Mouse (Mus musculus): Measurements from ENCODE around the gene B4galt5. TPM values are rescaled to one million over a fixed set of nuclear protein-coding genes. Genes with fewer than 3 reads are reported as not detected.

B4galt5 gene
- total RNA-seq, 2 experiments from 2014 or later = 10.0 to 13.5 TPM

DNA sequence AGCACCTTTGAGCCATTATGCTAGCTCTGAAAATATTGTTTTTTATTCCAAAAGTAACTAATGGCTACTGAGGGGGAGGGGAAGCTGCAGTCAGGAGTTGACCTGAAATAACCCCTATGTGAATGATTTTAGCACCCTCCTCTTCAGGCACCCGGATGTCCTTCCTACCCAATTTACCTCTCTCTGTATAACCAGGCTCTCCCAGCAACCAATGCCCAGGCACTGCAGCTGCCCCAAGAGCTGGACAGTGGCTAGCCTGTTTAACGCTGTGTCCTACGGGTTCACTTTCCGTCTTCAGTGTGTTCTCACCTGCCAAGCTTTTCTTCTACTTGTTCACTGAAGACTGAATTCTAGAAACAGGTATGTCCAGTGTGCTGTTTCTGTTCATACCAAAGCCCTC lies 14.7 kb downstream of the B4galt5 start:
- intact Hi-C loops (cut with DNase I) = no loop called here

DNA sequence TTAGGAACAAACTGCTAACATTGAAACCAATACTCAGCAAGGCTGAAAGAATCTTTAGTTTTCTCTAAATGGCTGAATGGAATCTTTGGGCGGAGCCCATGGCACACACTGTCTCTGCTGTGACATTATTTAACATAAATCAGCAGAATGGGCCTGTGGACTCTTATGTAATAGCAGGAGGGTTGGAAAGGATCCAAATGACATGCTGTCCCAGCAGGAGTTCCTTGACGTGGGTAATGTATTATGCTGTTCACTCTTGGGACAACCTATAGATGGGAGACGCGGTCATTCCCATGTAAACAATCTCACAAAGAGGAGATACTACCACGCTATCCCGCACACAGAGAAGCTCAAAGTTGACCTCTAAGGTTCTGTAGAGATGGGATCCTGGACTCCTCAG lies 15.5 kb downstream of the B4galt5 start:
- intact Hi-C loops (cut with DNase I) = no loop called here
- DNase-seq = no peak

More for the DNA sequence above, 14.7 kb downstream of the B4galt5 start:
- no peak for DNase-seq

DNA sequence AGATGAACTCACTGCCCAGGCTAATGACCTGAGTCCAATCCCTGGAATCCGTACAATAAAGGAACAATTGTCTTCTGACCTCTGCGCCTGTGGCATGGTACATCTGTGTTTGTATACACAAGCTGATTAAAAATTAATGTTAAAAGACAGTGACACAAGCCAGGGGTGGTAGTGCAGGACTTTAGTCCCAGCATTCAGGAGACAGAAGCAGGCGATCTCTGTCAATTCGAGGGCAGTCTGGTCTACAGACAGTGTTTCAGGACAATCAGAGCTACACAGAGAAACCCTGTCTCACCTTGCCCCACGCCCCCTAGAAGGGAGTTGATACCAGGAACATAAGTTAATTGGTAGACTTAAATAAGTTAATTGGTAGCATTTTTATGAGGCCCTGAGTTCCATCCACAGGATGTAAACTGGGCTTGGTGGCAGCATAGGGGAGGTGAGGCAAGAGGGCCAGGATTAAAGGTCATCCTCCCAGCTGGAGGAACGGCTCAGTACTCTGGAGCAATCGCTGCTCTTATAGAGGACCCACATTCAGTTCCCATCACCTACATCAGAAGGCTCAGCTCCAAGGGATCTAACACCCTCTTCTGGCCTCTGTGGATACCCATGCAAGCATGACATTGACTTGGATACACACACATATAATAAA lies 16.5 kb downstream of the B4galt5 start:
- no peak for DNase-seq
- intact Hi-C loops (cut with DNase I) = no loop called here

DNA sequence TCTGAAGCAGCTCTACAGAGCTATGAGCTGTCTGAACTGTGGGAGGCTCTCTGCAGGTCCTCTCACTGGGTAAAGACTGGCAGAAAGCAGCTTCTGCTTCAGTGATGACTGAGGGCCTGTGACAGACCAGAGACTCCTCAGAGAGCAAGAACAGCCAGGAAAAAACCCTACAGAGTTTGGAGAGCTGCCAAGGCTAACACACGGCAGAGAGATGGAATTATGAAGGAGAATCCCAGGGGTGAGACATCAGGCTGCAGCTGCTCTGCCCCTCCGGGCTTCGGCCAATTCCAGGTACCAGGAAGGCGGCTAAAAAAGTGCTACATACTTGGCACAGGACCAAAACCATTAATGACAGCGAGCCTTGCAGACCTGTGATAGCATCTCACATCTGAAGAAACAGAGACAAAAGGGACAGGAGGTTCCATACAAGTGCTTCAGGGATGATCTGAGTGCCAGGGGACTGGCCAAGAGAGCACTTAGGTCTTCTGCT lies 17.5 kb downstream of the B4galt5 start:
- intact Hi-C loops (cut with DNase I) = no loop called here

DNA sequence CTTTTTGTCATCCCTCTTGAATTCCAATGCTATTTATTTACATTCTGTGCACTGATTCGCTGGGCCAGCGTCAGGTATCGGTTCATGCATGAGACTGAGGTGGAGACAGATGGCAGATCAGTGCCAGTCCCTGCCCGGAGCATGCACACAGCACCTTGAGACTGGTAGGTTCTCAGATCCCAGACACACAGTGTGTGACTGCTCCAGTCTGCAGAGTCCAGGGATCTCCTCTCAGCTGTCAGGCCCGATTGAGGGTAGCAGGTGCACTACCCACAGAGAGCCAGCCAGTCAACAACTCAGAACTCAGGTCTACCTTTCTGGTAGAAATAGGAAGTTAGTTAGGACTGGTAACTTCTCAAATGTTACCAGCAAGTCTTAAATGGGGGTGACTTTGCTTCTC lies 18.4 kb downstream of the B4galt5 start:
- no peak for DNase-seq
- intact Hi-C loops (cut with DNase I) = no loop called here

More for the DNA sequence above, 17.5 kb downstream of the B4galt5 start:
- no peak for DNase-seq

DNA sequence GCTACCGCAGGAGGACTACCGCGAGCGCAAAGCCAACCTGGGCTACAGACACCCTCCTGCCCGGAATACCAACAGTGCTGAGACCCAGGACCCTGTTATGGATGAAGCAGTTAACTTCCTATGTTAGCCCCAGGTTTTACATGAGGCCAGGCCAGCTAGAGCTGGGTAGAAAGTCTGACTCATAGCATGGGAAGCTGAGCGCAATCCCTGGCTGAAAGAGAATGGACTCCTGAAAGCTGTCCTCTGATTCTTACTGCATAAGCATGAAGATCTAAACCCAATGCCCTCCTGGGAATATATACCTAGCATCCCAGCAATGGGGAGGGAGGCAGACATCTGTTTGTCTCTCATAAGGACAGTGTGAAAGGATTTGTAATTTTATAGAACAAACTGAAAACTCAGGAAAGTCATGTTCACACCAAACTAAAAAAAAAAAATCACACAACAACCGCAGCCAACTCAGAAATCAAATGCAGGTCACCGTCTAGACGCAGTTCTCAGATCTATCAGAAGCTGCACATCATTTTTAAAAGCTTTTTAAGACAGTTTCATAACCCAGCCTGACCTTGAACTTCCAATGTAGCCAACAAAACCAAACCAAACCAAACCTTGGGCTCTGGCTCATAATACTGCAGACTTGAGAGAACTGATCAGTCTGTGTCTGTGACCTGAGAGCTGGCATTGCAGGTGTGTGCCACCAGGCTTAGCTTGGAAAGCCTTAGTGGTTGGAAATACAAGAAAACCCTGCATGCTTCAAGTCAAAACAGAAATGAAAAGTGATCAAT lies 19.3 kb downstream of the B4galt5 start:
- intact Hi-C loops (cut with DNase I) = no loop called here

DNA sequence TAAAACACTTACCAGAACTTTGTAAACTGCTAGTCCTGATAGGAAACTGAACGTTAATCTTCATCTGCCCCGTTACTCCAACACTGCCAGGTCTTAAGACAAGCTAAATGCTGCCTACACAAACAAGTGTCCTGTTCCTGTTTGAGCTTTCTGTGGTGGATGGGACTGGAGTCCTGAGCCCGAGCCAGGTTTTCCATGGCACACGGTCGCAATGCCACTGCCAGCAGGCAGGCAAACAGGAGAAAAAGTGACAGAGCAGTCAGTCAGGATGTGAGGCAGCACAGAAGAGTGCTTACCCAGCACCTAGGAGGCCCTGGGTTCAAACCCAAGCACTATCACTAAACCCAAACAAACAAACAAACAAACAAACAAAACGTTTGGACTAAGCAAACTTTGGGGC lies 20.6 kb downstream of the B4galt5 start:
- intact Hi-C loops (cut with DNase I) = no loop called here
- no peak for DNase-seq

More for the DNA sequence above, 19.3 kb downstream of the B4galt5 start:
- no peak for DNase-seq

DNA sequence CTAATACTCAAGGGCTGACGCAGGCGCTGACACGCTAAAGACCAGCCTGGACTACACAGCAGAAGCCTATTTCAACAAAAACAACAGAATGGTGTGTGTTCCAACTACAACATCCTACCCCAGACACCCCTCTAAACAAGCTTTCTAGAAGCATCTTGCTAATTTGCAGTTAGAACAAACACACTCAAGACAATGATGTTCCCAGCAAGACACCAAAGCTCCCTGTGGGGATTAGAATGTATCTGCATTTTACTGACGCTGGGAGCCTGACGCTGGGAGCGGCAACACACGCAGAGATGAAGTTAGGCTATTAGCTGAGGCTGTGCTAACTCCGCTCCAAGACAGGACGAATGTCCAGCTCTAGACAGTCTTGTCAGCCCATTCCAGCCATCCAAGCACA lies 22.4 kb downstream of the B4galt5 start:
- intact Hi-C loops (cut with DNase I) = no loop called here
- DNase-seq = no peak

DNA sequence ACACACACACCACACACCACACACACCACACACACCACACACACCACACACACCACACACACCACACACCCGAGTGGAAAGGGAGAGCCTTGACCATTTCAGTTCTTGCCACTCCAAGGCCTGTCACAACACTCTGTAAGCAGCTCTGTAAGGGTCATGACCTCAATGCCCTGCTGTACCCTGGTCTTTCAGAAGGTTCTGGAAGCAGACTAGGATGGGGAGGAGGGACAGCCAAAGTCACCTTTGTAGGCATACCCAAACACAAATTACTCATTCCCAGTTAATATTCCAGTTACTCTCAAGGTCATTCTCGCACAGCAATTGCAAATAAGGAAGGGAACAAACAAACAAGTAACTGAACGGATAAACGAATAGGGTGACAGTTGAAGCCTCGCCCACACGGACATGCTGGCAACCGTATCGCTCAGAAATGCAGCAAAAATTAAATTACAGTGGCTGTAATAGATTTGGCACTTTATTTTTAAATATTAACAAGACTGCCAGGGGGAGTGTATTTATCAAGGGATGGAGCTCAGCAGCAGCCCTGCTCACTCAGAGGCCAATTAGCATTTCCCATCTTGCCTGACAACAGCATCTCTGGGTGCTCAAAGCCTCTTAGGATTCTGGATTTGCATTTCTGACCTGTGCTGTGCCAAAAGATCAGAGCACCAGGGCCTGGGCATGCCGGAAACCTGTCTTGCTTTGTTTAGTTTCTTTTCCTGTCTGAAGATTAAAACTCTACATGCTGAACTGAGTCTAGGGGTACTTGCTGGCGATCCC lies 24.6 kb downstream of the B4galt5 start:
- DNase-seq = no peak
- intact Hi-C loops (cut with DNase I) = no loop called here

DNA sequence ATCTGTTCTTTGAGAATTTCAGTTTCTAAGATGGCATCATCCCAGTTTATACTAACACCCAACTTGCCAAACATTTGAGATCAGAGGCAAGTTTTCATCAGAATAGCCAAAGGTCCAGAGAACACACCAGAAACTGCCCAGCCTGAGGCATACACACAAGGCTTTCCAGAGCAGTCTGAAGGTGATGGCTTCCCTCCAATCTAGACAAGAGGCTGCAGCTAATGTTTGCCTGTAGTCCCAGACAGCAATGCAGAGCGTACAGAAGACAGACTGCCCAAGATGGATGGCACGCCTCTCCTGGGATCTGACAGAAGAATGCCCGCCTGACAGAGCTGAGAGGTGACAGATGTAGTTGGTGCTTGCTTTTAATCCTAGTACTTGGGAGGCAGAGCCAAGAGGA lies 25.9 kb downstream of the B4galt5 start:
- DNase-seq = no peak
- intact Hi-C loops (cut with DNase I) = no loop called here

DNA sequence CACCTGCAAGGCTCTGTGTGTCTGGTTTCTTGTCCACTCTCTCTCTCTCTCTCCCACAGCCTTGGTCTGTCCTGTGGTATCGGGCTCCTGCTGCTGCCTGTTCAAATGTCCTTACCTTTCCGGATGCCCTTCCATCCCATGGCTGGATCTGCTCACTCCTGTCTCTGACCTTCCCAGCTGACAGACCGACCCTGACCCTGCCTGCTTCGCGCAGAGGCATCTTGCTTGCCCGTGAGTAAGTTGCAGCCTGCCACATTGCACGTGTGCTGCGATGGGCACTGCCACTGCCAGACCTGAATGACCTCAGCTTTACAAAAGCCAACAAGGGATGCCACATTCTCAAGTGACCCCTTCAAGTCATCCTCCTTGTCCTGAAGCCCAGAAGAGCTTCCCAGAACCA lies 27.6 kb downstream of the B4galt5 start:
- no peak for DNase-seq
- intact Hi-C loops (cut with DNase I) = no loop called here

DNA sequence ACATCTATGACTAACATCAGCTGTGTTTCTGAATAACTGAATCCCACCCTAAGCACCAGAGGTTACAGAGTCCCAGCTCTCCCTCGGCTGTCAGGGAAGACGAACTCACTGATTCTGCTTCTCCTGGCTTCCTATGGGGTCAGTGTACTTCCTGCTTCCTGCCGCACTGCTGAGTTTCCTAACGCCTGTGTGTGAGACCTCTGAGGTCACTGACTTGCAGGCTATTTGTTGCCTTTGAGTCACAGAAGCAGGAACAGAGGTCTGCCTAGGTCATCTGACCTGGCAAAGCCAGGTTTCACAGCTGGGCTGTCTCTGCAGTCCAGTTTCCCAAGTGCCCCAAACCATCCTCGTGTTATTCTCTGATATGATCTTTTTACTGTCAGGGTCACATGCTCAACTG lies 30.0 kb downstream of the B4galt5 start:
- peak; percentile 49 to 52 for DNase-seq
- intact Hi-C loops (cut with DNase I) = no loop called here

DNA sequence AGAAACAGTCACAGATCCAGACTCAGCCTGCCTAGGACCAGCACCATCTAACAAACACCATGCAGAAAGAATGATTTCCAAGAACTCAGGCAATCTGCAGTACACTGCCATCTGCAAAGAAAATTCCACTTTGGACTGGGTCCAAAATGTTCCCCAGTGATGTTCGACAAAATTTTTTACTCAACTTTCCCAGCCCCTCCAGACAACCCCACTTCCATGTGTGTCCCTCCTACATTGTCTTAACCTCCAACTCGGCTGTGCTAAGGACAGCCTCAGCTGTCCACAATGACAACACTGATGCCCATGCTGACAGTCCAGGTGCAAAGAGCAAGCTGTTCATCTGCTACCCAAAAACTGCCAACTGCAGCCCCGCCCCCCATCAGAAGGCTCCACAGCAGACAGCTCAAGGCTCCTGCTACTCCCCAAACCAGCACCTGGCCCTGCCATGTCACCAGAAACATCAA lies 32.2 kb downstream of the B4galt5 start:
- no peak for DNase-seq
- intact Hi-C loops (cut with DNase I) = no loop called here

DNA sequence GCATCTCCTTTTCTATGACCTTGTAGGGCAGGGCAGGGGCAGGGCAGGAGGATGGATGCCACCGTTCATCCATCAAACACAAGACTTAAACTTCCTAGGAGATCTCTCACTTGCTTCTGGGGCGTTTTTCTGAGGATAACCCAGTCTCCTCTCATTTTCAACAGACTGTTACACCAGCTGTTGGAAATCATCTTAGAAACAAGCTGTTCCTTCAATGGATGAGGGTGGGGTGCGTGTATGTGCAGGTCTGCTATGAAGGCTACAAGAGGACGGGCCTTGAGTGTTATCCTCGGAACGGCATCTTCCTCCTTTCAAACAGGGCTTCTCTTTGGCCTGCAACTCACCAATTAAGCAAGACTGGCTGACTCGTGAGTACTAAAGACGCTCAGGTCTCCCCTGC lies 34.5 kb downstream of the B4galt5 start:
- intact Hi-C loops (cut with DNase I) = no loop called here
- no peak for DNase-seq

DNA sequence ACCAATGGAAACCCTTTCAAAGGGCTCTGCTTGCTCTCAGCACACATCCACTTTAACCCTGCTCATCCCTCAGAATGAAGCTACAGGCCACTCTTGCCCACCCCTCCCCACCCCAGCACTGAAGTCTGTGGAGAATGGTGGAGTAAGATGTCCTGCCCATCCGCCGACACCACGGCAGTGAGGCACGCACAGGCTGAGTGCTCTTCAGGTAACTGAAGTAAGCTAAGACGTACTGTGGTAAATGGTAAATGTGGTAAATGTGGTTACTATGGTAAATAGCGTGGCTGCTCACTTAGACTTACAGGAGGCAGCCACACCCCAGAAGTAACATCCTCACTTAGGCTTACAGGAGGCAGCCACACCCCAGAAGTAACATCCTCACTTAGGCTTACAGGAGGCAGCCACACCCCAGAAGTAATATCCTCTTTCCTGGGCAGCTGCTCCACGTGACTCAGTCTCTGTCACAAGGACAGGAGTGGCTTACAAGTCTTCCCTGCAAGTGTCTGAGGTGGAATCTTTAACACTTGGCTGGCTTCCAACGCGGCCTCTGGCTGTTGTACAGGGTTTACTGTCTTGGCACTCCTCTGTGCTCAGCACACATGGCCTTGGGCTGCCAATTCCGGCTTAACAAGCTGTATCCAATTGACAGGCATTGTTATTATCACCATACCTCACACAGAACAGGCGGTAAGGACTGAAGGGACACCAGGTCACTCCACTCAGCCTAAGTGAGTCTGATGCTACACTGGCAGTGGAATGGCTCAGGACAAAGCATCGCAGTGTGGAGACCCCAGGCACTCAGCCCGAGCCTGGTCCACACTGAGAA lies 35.3 kb downstream of the B4galt5 start:
- intact Hi-C loops (cut with DNase I) = no loop called here
- peak; percentile 56 to 62 for DNase-seq

DNA sequence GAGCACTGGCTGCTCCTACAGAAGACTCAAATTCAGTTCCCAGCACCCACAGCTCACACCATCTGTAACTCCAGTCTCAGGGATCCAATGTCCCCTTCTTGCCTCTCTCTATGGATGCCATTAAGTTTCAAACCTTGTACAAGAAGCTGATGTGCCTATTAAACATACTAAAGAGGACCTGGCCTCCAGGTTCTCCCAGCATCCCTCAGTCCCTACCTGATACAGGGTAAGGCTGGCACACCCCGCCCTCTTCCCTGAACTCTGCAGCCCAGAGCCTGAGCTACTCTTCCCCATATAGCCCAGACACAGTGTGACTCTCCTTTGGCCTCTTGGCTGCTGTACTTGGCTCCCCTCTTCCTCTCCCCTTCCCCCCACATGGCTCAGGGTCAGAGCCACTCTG lies 38.9 kb downstream of the B4galt5 start:
- DNase-seq = no peak
- intact Hi-C loops (cut with DNase I) = no loop called here

DNA sequence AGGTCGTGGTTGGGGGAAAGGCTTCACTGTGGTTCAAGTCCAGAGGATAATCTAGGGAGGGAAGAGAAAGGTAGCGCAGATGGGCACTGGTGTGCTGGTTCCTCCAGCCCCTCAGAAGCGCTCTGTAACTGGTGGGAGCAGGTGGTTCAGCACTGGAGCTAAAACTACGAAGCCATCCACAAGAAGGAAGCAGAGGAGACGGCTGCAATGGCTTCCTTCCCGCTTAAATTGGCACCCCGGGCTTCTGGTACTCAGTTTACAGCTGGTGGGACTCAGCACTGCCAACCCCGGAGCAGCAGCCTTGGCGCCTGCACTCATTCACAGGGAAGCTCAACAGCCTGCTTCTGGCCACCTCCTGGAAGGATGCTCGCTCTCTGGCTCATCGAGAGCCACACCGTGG lies 39.7 kb downstream of the B4galt5 start:
- intact Hi-C loops (cut with DNase I) = no loop called here

DNA sequence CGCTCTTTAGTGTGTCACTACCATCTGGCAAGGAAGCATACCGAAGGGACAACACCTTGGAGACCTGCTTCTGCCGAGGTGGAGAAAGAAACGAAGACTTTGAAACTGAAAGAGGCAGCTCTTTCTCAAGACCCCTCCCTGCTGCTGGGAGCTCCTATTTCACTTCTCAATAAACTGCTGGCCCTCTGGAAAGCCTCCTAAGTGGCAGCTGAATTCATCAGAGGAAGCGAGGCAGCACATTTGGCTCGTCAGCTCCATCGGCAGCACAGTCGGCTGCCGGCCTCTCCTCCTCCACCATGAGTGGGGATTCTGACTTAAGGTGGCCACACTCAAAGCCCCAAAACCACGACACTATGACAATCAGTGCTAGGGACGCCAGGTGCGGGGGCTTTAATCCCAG lies 41.3 kb downstream of the B4galt5 start:
- DNase-seq = no peak
- intact Hi-C loops (cut with DNase I) = no loop called here

More for the DNA sequence above, 39.7 kb downstream of the B4galt5 start:
- no peak for DNase-seq

DNA sequence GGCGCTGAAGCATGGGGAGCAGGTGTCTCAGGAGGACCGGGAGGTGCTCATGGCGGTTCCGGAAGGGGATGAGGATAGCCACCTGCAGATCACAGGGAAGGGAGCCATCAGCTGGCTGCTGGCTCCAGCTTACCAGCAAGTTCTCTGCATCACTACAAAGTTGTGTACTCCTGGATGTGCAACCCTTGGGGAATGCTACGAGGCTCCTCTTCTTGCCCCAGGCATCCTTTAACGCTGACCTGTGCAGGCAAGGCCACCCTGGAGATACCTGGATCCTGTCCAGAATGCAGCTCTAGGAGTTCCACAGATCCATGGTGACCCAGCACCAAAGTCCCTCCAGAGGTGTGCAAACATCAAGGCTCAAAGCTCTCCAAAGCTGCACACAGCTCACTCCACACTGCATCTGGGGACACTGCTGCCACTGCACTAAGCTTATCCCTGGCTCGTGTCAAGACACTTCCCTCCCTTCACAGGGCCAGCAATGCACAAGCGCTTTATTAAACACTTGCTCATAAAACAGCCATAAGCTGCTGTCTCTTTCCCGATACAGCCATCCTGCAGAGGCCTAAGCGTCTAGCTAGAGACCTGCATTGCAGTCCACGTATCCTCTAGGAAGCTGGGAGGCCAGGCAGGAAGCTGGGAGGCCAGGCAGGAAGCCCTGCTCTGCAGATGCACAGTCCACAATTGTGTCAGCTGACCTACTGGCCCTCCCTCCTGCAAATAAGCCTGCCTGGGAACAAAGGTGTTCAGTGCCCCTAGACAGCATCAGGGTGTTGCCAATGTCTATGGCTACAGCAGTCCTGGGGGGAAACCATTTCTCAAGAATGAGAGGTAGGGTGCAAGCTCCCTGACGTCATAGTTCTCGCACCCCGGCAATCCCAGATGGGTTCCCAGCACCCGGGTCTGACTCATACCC lies 42.1 kb downstream of the B4galt5 start:
- intact Hi-C loops (cut with DNase I) = no loop called here
- no peak for DNase-seq

DNA sequence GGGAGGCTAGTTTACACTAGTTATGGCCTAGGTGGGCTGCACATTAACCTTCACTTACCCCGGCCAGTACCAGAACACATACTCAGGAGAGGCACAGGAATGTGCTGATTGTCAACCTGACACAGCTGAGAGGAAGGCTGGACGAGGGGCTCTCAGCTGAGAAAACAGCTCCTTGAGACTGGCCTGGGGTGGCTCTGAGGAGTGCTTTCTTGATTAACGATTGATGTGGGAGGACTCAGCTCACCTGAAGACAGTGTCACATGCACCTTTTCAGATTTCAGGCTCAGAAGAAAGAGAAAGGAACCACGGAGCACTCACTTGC lies 42.7 kb downstream of the B4galt5 start:
- DNase-seq = no peak
- intact Hi-C loops (cut with DNase I) = no loop called here
